Mouse (Mus musculus) telencephalon, adult 2 months (tissue): ENCODE data around the gene Rassf8.

Source experiments
- DNase-seq: peaks from one replicate; pipeline ENCODE4 v3.0.0-alpha.2; 2011; ENCODE audit warnings: low read depth, low spot score

Gene Rassf8

DNA sequence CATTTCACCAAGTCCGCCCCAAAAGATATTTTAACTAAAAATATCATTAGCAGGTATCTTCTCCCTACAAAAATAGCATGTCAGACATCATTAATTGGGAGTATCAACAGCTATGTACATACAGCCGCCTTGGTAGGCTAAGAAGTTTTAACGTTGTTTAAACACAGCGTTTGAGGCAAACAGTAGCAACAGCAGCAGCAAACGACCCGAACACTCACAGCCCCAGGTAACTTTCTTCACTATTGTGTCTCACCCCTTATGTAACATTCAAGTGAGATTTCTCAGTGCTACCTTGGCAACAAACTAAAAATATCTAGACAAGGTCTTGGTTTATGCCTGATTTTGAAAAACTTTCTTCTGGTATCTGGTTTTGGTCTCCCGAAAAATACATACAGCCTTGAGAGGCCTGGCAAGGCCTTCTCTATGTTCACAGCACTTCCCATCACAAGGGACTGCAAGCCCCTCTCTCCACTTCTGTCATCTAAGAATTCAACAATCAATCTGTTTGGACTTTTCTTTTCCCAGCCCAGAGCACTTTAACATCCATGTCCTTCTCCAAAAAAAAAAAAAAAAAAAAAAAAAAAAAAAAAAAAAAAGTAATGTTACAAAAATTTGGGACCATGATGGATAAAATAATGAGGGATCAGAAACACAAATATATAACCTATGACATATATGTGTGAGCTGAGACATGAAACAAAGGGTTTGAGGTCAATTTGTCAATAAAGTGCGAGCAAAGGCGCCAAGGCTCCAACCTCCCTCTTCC lies 115.1 kb downstream of the Rassf8 start:
- DNase-seq: no peak

GRCm38 (mm10) chr6:145862321-145862720 lies 115.8 kb downstream of the Rassf8 start:
- DNase-seq: no peak

- no peak for DNase-seq
Measured at GRCm38 (mm10) chr6:145862739-145863064, 116.2 kb downstream of the Rassf8 start.

GRCm38 (mm10) chr6:145863065-145863971 lies 116.8 kb downstream of the Rassf8 start:
- peak; percentile 78 for DNase-seq

DNA sequence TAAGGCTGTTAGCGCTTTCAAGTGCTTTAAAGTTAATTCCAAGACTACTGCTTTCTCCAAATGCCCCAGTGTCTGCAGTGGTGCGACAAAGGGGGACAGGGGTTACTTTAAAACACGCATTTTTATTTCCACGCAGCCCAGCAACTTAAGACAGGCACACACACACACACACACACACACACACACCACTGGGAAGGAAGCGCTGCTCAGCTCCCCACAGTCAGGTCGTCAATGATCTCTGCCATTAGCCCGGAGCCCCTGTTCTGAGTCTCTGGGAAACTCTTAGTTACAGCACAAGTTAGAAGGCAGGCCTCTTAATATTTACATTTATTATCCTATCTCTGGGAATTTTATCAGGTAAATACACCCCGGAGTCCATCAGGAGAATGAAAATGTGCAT lies 117.6 kb downstream of the Rassf8 start:
- no peak for DNase-seq

- peak; percentile 76 for DNase-seq
Measured at GRCm38 (mm10) chr6:145865289-145865885, 118.8 kb downstream of the Rassf8 start, which contains the start of gene Bhlhe41. TSS of gene Bhlhe41 (minus strand) at chr6:145865558.

GRCm38 (mm10) chr6:145865886-145866851 lies 119.6 kb downstream of the Rassf8 start:
- peak; percentile 76 for DNase-seq

DNA sequence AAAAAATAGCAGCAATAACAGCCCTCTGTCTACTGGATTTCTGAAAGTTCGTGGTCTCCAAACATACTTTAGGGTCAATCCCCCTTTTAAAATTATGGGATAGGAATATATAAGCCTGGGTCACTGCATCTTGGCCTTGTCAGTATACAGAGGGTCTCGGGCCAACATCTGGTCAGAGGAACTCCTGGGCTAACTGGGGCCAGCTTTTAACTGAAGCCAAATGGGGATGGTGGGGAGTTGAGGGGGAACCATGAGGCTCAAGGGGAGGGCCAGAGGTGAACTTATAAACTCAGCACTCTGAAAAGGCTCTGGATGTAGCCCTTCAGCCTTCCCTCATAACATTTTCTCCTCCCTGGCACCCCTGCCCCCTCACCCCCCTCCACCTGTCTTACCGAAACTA lies 120.6 kb downstream of the Rassf8 start:
- DNase-seq: no peak
